Mouse (Mus musculus) megakaryocyte, embryonic 14.5 days (primary cell): ENCODE measurements around the gene 4933405L10Rik.

ENCODE experiments used
- FLI1 ChIP-seq: IDR thresholded peaks from 2 replicates; pipeline ENCODE4 v1.6.1; 2012; ENCODE audit warnings: low read length, inconsistent platforms, mixed read lengths
- GATA1 ChIP-seq: IDR thresholded peaks from 3 replicates; pipeline ENCODE4 v1.6.1; 2012; ENCODE audit warnings: mixed read lengths, low read length, inconsistent platforms, borderline replicate concordance

- TF ChIP-seq GATA1 (no peak), FLI1 (no peak)
These were observed 9.0 kb downstream of the 4933405L10Rik start for GRCm38 (mm10) chr8:105716302-105716945.
